Mouse (Mus musculus): ENCODE measurements around the gene Psmb9.
A peak's percentile ranks its signal among the peaks of the same experiment; 100 is the strongest.
"Not testable (repeated sequence)": the region's sequence is repeated elsewhere in the genome, so short reads cannot be mapped to it uniquely, and the experiment has no call there.

The Psmb9 gene

GRCm38 (mm10) chr17:34187261-34187916, at the start of gene Psmb9, which contains the start of gene Tap1:
TSS of gene Psmb9 (minus strand) at chr17:34187764.
TSS of gene Tap1 (plus strand) at chr17:34187553.
- peak; percentile 98 to 100 for DNase-seq

GRCm38 (mm10) chr17:34236691-34237090, 49.1 kb upstream of the Psmb9 start:
- no peak for DNase-seq

GRCm38 (mm10) chr17:34234926-34235325, 47.4 kb upstream of the Psmb9 start:
- peak; percentile 82 to 84 for DNase-seq

- not testable (repeated sequence) for DNase-seq
Measured at GRCm38 (mm10) chr17:34232021-34232420, 44.5 kb upstream of the Psmb9 start.

GRCm38 (mm10) chr17:34230971-34231370, 43.4 kb upstream of the Psmb9 start:
- DNase-seq = not testable (repeated sequence)

- DNase-seq = not testable (repeated sequence)
Measured at GRCm38 (mm10) chr17:34225911-34226310, 38.3 kb upstream of the Psmb9 start.

GRCm38 (mm10) chr17:34225426-34225825, 37.9 kb upstream of the Psmb9 start:
- DNase-seq = no peak

GRCm38 (mm10) chr17:34224816-34225215, 37.3 kb upstream of the Psmb9 start:
- DNase-seq = no peak

GRCm38 (mm10) chr17:34220401-34220800, 32.8 kb upstream of the Psmb9 start:
- DNase-seq = not testable (repeated sequence)

- not testable (repeated sequence) for DNase-seq
Measured at GRCm38 (mm10) chr17:34219801-34220200, 32.2 kb upstream of the Psmb9 start.

GRCm38 (mm10) chr17:34219096-34219495, 31.5 kb upstream of the Psmb9 start:
- DNase-seq = peak; percentile 51 to 74

GRCm38 (mm10) chr17:34218675-34219074, 31.1 kb upstream of the Psmb9 start:
- DNase-seq = peak in 1 of 2 experiments; percentile 16

GRCm38 (mm10) chr17:34217986-34218385, 30.4 kb upstream of the Psmb9 start:
- DNase-seq = peak in 1 of 2 experiments; percentile 1

GRCm38 (mm10) chr17:34217216-34217928, 29.8 kb upstream of the Psmb9 start:
- peak in 1 of 2 experiments; percentile 2 for DNase-seq

- peak in 1 of 2 experiments; percentile 3 for DNase-seq
Measured at GRCm38 (mm10) chr17:34215176-34215575, 27.6 kb upstream of the Psmb9 start.

GRCm38 (mm10) chr17:34213936-34214335, 26.4 kb upstream of the Psmb9 start:
- peak in 1 of 2 experiments; percentile 3 for DNase-seq

GRCm38 (mm10) chr17:34211746-34212365, 24.3 kb upstream of the Psmb9 start:
- DNase-seq = peak in 1 of 2 experiments; percentile 22

- DNase-seq = peak in 1 of 2 experiments; percentile 5
Measured at GRCm38 (mm10) chr17:34210599-34210998, 23.0 kb upstream of the Psmb9 start.

- peak in 1 of 2 experiments; percentile 18 for DNase-seq
Measured at GRCm38 (mm10) chr17:34209680-34210079, 22.1 kb upstream of the Psmb9 start.

GRCm38 (mm10) chr17:34208421-34208820, 20.9 kb upstream of the Psmb9 start:
- DNase-seq = no peak

- peak in 1 of 2 experiments; percentile 4 for DNase-seq
Measured at GRCm38 (mm10) chr17:34207866-34208265, 20.3 kb upstream of the Psmb9 start.

- peak in 1 of 2 experiments; percentile 21 for DNase-seq
Measured at GRCm38 (mm10) chr17:34207456-34207855, 19.9 kb upstream of the Psmb9 start.

GRCm38 (mm10) chr17:34206731-34207130, 19.2 kb upstream of the Psmb9 start:
- DNase-seq = peak in 1 of 2 experiments; percentile 2

Measured in spleen, adult 18-20 months (tissue).